Mouse (Mus musculus) induced T-regulatory cell, adult 2 months (primary cell): ENCODE results near the gene Tubg2.
"Not testable (repeated sequence)": the region's sequence is repeated elsewhere in the genome, so short reads cannot be mapped to it uniquely, and the experiment has no call there.

Source experiments
- DNase-seq: peaks from one replicate; pipeline ENCODE4 v3.0.0-alpha.2; 2012; ENCODE audit warnings: low read depth

Tubg2 gene

GRCm38 (mm10) chr11:101155728-101156371 is at the start of gene Tubg2:
Gene Tubg2, plus strand, starts transcription at chr11:101155907.
- peak; percentile 65 for DNase-seq

GRCm38 (mm10) chr11:101109351-101109750 is 46.4 kb upstream of the Tubg2 start:
- DNase-seq, result no peak

- no peak for DNase-seq
These were observed 45.0 kb upstream of the Tubg2 start for GRCm38 (mm10) chr11:101110708-101111107.

- no peak for DNase-seq
These were observed 44.5 kb upstream of the Tubg2 start for GRCm38 (mm10) chr11:101111178-101111577.

- DNase-seq, result no peak
These were observed 43.5 kb upstream of the Tubg2 start for GRCm38 (mm10) chr11:101112186-101112585.

GRCm38 (mm10) chr11:101115564-101115963 is 40.1 kb upstream of the Tubg2 start:
- no peak for DNase-seq

GRCm38 (mm10) chr11:101118105-101118504 is 37.6 kb upstream of the Tubg2 start:
- DNase-seq, result peak; percentile 47

GRCm38 (mm10) chr11:101119131-101119760 is 36.5 kb upstream of the Tubg2 start:
- peak; percentile 61 for DNase-seq

- peak; percentile 100 for DNase-seq
These were observed 35.8 kb upstream of the Tubg2 start, which contains the start of the genes Retreg3 and Tubg1 for GRCm38 (mm10) chr11:101119761-101120544. Gene Retreg3, minus strand, starts transcription at chr11:101119893. Gene Tubg1, plus strand, starts transcription at chr11:101119938.

- DNase-seq, result no peak
These were observed 35.0 kb upstream of the Tubg2 start for GRCm38 (mm10) chr11:101120545-101121188.

- not testable (repeated sequence) for DNase-seq
These were observed 31.2 kb upstream of the Tubg2 start for GRCm38 (mm10) chr11:101124494-101124893.

- DNase-seq, result not testable (repeated sequence)
These were observed 30.7 kb upstream of the Tubg2 start for GRCm38 (mm10) chr11:101125008-101125407.

- peak; percentile 42 for DNase-seq
These were observed 28.6 kb upstream of the Tubg2 start for GRCm38 (mm10) chr11:101127075-101127474.

- DNase-seq, result no peak
These were observed 26.6 kb upstream of the Tubg2 start for GRCm38 (mm10) chr11:101128996-101129577.

GRCm38 (mm10) chr11:101130056-101130756 is 25.5 kb upstream of the Tubg2 start:
- no peak for DNase-seq

GRCm38 (mm10) chr11:101131187-101131586 is 24.5 kb upstream of the Tubg2 start:
- DNase-seq, result no peak

GRCm38 (mm10) chr11:101131701-101132100 is 24.0 kb upstream of the Tubg2 start:
- peak; percentile 72 for DNase-seq

- DNase-seq, result no peak
These were observed 22.7 kb upstream of the Tubg2 start for GRCm38 (mm10) chr11:101133037-101133436.

- DNase-seq, result no peak
These were observed 21.4 kb upstream of the Tubg2 start for GRCm38 (mm10) chr11:101134217-101134865.

GRCm38 (mm10) chr11:101137000-101137399 is 18.7 kb upstream of the Tubg2 start:
- no peak for DNase-seq
